Mouse (Mus musculus): Measurements from ENCODE around the gene Slamf1.

Slamf1 gene

GRCm38 (mm10) chr1:171766898-171767297, at the start of gene Slamf1:
TSS of gene Slamf1 (plus strand) at chr1:171767127.
- DNase-seq (ENCODE audit: low spot score in 2 of 2) = no peak

GRCm38 (mm10) chr1:171731195-171731594, 35.7 kb upstream of the Slamf1 start:
- DNase-seq (ENCODE audit: low spot score in 2 of 2) = no peak

GRCm38 (mm10) chr1:171734898-171735297, 32.0 kb upstream of the Slamf1 start:
- no peak for DNase-seq (ENCODE audit: low spot score in 2 of 2)

DNA sequence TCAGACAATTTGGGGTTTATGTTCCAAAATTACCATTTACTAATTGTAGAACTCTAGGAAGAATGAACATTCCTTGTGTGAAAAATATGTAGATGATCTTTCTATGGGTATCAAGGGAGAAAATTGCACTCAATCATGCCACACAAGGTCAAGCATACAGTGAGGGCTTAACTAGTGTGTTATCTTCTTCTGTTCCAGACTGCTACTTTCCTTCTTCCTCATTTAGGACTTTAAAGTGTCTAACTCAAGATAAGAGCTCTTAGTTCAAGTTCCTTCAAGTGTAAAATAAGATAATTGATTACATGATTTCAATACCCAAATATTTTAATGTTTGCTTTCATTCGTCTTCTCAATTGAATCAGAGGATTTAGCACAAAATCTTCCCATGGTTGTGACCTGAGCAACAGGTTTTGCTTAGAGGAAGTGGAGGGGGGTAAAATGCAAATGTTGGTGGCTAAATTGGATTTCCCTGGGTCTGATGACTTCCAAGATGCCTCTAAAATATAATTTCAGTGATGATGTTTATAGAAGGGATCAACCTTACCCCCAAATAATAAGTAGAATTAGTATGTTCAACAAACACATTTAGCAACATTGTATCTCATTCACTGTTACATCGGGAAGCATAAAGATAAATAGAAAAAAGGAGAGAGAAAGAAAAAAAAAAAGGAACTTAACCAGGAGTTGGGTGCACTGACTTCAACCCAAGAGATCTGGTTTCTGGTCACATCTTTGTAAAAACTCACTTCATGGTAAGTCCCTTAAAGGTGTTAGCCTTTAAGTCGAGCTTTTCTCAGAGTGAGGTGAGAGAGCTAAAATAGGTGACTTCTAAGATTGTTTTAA, 18.6 kb upstream of the Slamf1 start:
- DNase-seq (ENCODE audit: low spot score in 2 of 2) = no peak

DNA sequence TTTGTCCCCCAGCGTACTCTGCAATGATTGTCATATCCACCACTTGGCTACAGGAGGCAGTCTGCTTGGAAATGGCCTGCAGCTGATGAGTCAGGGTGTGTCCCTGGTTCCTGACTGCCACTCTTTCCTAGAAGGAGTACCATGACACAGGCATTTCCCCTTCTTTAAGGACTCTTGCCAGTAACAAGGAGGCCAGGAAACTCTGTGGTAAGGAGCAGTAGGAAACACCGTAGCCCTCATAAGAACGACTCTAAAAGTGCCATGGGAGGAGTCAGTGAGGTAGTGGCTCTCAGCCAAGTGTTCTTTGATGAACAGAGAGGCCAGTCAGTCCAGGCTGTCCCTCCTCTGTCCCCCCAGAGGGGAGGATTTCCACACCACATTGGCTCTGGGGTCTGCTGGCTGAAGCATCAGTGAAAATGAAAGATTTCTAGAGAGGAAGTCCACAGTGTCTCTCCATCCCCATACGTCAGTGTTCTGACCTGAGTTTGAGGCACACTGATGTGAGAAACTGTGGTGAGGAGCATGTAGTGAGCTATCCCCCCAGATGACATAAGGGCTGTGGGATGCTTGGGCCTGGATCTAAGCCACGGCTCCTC, 5.0 kb upstream of the Slamf1 start:
- DNase-seq (ENCODE audit: low spot score in 2 of 2) = no peak

- no peak for DNase-seq (ENCODE audit: low spot score in 2 of 2)
Measured at GRCm38 (mm10) chr1:171770996-171771395, 4.1 kb downstream of the Slamf1 start.

GRCm38 (mm10) chr1:171772121-171772735, 5.3 kb downstream of the Slamf1 start:
- DNase-seq (ENCODE audit: low spot score in 2 of 2) = no peak

DNA sequence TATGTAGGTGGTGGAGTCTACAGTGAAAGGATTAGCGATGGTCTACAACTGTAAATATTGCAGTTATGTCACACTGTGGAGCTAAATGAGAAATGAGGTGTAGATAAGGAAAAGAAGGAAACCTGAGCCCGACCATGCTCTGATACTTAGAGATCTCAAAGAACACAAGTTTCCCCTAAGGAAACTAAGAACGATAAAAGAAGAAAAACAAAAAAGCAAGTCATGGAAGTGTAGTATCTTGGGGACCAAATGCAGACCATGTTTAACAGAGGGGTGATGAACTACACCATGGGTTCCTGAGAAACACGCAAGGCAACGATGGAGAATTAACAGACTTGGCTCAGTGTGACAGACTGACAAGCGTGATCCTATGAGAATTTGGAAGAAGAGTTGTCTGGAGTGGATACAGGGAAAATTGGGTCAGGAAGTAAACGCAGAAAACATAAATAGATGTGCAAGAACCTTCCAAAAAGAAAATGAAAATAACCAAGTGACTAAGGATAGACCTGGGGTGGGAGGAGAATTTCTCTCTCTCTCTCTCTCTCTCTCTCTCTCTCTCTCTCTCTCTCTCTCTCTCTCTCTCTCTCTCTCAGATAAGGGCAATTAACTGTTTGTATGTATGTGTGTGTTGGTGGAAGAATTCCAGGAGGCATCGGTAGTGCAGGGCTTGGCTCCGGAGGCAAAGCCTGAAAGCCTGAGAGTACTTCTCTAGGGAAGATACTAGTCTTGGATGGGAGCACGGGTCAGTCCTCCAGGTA, 6.5 kb downstream of the Slamf1 start:
- no peak for DNase-seq (ENCODE audit: low spot score in 2 of 2)

DNA sequence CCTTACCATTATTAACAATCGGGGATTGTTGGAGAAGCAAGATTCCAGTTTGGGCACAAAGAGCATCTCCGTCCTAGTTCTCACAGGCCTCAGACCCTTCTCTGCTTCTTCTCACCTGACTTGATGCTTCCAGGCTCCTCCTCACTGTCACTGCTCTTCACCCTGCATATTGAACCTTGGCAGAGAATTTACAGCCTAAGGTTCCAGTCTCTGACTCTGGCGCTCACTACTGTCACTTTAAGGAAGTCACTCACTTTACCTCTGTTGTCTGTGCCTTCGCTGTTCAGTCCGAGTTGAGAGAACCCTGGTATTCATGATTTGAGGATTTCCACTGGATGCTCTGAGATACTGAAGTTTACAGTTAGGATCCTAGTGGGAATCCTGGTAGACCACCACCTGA, 7.3 kb downstream of the Slamf1 start:
- DNase-seq (ENCODE audit: low spot score in 2 of 2) = no peak

- no peak for DNase-seq (ENCODE audit: low spot score in 2 of 2)
Measured at GRCm38 (mm10) chr1:171774678-171775077, 7.8 kb downstream of the Slamf1 start.

DNA sequence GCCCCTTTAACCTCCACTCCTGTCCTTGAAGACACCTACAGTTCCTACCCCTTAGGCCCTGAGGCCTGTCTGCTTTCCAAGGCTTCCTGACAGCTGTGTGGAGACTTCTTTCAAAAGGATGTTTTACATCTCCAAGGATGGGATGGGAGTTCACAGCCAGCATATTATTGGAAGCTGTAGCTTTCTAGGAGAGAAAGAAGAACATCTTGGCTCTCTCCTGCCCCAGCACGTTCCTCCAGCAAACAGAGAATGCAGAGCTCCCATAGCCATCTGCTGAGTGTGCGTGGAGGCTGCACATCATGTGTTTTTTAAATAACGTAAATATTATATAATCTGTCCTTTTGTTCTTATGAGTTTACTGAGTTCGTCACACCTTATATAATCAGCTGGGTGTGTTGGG, 8.9 kb downstream of the Slamf1 start:
- DNase-seq (ENCODE audit: low spot score in 2 of 2) = no peak

- DNase-seq (ENCODE audit: low spot score in 2 of 2) = no peak
Measured at GRCm38 (mm10) chr1:171777026-171777425, 10.1 kb downstream of the Slamf1 start.

GRCm38 (mm10) chr1:171782287-171782915, 15.5 kb downstream of the Slamf1 start:
- no peak for DNase-seq (ENCODE audit: low spot score in 2 of 2)

DNA sequence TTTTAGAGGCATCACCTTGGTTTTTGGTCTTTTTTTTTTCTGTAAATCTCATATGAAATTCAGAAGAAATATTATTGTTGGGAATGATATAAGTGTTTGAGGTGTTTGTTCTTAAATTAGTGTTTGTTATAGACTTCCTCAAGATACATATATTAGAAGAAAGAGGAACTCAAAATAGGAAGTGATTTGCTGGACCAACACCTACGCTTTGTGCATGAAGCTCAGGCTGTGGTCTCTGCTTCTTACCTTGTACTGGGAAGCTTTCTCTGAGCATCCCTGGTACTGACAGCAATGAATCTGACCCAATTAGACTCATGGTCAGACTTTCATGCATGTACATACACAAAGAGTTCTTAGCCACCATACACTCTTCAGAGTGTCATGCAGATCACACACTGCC, 18.9 kb downstream of the Slamf1 start:
- no peak for DNase-seq (ENCODE audit: low spot score in 2 of 2)

DNA sequence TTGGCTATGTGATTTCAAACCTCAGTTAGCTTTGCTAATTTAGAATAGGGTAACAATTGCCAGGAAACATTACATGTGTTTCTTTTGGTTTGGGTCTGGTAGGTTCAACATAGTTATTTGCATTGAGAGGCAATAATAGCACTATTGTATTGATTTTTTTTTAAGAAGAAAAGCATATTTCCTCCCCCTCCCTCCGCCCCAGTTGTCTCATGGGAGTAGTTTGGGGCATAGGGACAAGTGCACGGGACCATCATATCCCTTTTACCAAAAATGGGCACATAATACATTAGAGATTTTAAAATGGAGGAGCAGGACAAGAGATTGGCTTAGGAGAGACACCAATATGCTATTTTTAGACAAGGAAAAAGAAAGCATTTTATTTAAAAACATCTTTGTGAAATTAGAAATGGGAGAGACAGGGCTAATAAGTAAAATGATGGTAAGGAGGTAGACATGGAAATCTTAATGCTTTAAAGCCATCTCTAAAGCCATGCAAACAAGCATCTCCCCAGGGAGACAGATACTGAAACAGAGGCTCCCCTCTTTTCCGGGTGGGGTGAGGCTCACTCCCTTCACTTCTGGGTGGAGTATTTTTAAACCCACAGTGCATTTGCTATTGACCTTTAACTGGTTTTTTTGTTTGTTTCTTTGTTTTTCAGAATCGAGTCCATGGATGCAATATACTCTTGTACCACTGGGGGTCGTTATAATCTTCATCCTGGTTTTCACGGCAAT, 20.5 kb downstream of the Slamf1 start:
- no peak for DNase-seq (ENCODE audit: low spot score in 2 of 2)

GRCm38 (mm10) chr1:171788461-171789283, 21.7 kb downstream of the Slamf1 start:
- DNase-seq (ENCODE audit: low spot score in 2 of 2) = peak in 1 of 2 experiments; percentile 2

DNA sequence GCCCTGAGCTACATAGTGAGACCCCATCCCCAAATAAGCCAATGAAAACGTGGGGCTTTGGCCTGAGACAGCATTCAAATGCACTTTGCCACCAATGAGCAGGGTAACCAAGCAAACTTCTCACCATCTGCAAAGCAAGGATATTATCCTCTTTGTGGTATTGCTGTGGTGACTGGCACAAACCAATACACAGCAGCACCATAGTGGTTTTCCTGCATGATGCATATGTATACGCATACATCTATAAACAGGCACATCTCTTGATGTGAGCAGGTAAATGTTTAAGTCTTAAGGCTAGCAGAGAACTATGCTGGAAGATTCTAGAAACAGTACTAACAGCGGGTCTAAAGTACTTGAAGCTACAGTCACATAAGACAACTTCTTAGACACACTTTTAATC, 22.5 kb downstream of the Slamf1 start:
- DNase-seq (ENCODE audit: low spot score in 2 of 2) = no peak

DNA sequence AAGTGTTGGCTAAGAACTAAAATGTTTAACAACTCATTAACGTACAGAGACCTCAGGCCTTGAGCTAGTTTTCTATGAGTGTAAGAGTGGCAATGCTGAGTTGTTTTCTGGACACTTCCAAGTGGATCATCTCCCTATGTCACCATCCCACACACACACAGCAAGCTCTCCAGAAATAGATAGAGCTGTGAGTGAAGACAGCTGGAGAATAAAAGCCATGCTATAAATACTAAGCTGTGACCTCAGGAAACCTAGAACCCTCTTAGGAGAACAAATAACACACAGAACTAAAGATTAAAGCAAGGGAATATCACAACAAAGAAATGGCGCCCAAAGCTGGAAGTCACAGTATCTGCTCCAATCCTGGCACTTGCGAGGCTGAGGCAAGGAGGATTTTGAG, 24.6 kb downstream of the Slamf1 start:
- DNase-seq (ENCODE audit: low spot score in 2 of 2) = no peak

- no peak for DNase-seq (ENCODE audit: low spot score in 2 of 2)
Measured at GRCm38 (mm10) chr1:171796185-171796584, 29.3 kb downstream of the Slamf1 start.

DNA sequence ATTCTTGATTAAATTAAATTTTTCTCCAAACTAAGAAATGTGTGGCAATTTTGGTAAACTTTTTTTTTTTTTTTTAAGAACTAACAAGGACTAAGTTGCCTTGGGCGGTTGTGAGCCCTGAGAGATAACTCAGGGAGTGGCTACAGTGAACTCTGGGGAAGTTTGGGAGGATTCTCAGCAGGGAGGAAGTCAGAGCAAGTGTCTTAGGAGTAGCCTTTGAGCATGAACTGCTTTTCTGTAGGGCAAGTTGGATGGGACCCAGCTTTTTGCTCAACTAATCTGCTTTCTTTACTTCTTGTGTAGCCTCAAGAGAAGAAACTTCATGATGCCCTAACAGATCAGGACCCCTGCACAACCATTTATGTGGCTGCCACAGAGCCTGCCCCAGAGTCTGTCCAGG, 30.9 kb downstream of the Slamf1 start:
- DNase-seq (ENCODE audit: low spot score in 2 of 2) = no peak

Data from urinary bladder, adult 18-20 months (tissue).